Mouse (Mus musculus) hindbrain, postnatal 0 days (tissue): ENCODE results near the gene Rsph1. TPM values are rescaled to one million over a fixed set of nuclear protein-coding genes. Genes with fewer than 3 reads are reported as not detected.
A peak's percentile ranks its signal among the peaks of the same experiment; 100 is the strongest.

ENCODE experiments used
- ATAC-seq: fragments of 200-750 bp; cut with Nextera tagmentation; 2 replicates; pipeline ENCODE4 v1.8.0; 2017; ENCODE audit warnings: mild to moderate bottlenecking, moderate TSS enrichment, moderate library complexity
- DNase-seq: peaks from one replicate; pipeline ENCODE4 v3.0.0-alpha.2; 2015; ENCODE audit warnings: low spot score
- H3K27ac ChIP-seq: fragments of 300-500 bp; sonication (generic); 2 replicates; pipeline ENCODE4 v1.5.1; 2014; ENCODE audit warnings: mild to moderate bottlenecking
- H3K27me3 ChIP-seq: fragments of 300-500 bp; sonication (generic); 2 replicates; pipeline ENCODE4 v1.6.1; 2014; ENCODE audit warnings: low read length, mixed read lengths; ENCODE audit not compliant: insufficient read depth
- H3K36me3 ChIP-seq: fragments of 300-500 bp; sonication (generic); 2 replicates; pipeline ENCODE4 v1.6.1; 2014; ENCODE audit warnings: low read length, mixed read lengths; ENCODE audit not compliant: insufficient read depth
- H3K4me1 ChIP-seq: fragments of 300-500 bp; sonication (generic); 2 replicates; pipeline ENCODE4 v1.6.1; 2014; ENCODE audit warnings: antibody characterized with exemption, low read length, mixed read lengths; ENCODE audit not compliant: insufficient read depth
- H3K4me2 ChIP-seq: fragments of 300-500 bp; sonication (generic); 2 replicates; pipeline ENCODE4 v1.6.1; 2014; ENCODE audit warnings: low read depth, mild to moderate bottlenecking, low read length, moderate library complexity, mixed read lengths
- H3K4me3 ChIP-seq: fragments of 300-500 bp; sonication (generic); 2 replicates; pipeline ENCODE4 v1.5.1; 2014; ENCODE audit warnings: low read length
- H3K9ac ChIP-seq: fragments of 300-500 bp; sonication (generic); replicated peaks from 2 replicates; pipeline ENCODE4 v1.6.1; 2014; ENCODE audit warnings: mild to moderate bottlenecking, low read length, moderate library complexity, mixed read lengths
- H3K9me3 ChIP-seq: fragments of 300-500 bp; sonication (generic); 2 replicates; pipeline ENCODE4 v1.6.1; 2016; ENCODE audit warnings: low read length, mixed read lengths
- CTCF ChIP-seq: IDR thresholded peaks from 2 replicates; pipeline ENCODE4 v1.5.1; 2016; ENCODE audit warnings: antibody characterized with exemption, control low read depth, low read depth
- WGBS: fragments of 180-500 bp; shearing (Covaris S2); extraction: QIAGEN DNeasy Blood & Tissue Kit; methylation state at CpG from one replicate; pipeline ENCODE4 v1.1.7; 2014; 5-methylcytosine and 5-hydroxymethylcytosine counted together
- polyA plus RNA-seq: library from polyadenylated mRNA; unstranded; fragments of >200 nt; fragmentation: Nextera tagmentation; extraction: Ambion mirVana; gene quantifications from 2 replicates; pipeline ENCODE4 v1.2.1, GENCODE M21; 2015
- total RNA-seq: library from RNA; depleted of rRNA; stranded (reverse); fragments of >200 nt; gene quantifications from 2 replicates; pipeline ENCODE4 v1.2.3, GENCODE M21; 2014

Rsph1 gene
- total and polyA plus RNA-seq, 2 experiments from 2014 or later: 1.3 to 8.9 TPM

DNA sequence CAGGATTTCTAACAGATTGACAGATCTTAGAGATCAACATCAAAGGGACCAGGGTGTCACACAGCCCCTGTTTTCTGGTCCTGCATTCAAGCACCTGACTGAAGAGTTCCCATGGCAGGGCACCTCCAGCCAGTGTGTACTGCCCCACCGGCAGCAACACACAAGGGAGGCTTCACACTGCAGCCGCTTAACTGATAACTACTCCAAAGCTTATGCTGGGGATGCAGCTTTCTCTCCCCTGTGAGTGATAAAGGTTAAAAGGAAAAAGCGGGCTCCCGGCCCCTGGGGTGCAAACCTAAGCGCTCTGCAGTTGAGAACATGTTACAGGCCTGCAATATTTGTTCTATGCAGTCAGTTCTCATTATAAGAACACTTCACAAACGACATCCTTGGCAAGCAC lies 45.4 kb downstream of the Rsph1 start:
- no peak overlapping the region for H3K4me2 ChIP-seq
- H3K4me3 ChIP-seq: no peak overlapping the region
- no peak for TF ChIP-seq CTCF
- no peaks in the 10 kb centered on the region for H3K27me3 ChIP-seq
- no peak overlapping the region for H3K9ac ChIP-seq
- DNase-seq (no peak), ATAC-seq (no peak)
- H3K4me1 ChIP-seq: no peaks in the 10 kb centered on the region
- no peaks in the 10 kb centered on the region for H3K36me3 ChIP-seq
- no peak overlapping the region for H3K27ac ChIP-seq
- no peaks in the 10 kb centered on the region for H3K9me3 ChIP-seq
- WGBS: 33% methylated on average over 6 of the region's 6 CpGs

DNA sequence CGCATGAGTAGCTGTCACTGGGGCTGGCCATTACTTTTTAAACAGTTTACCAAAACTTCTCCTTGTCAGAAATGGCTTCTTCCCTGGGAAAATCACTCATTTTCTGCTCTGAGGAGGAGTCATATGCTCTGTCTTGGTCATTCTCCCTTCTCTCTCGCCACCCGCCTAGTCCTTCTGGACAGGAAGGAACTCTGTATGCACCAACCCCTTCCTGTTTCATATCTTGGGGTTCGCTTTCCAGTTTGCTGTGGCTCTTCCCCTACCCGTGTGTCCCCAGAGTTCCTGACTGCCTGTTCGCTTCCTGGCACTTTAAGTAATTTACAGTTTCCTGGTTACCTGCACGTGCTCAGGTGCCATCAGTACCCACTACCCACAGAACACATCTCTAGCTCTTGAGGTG lies 50.3 kb downstream of the Rsph1 start:
- DNase-seq (no peak), ATAC-seq (no peak)
- Histone ChIP-seq H3K27ac (no peak overlapping the region), H3K9me3 (no peaks in the 10 kb centered on the region), H3K36me3 (no peaks in the 10 kb centered on the region), H3K4me2 (no peak overlapping the region), H3K9ac (no peak overlapping the region), H3K27me3 (no peaks in the 10 kb centered on the region), H3K4me1 (no peaks in the 10 kb centered on the region), H3K4me3 (no peak overlapping the region)
- TF ChIP-seq CTCF: no peak
- WGBS: 87% methylated on average over 7 of the region's 7 CpGs

DNA sequence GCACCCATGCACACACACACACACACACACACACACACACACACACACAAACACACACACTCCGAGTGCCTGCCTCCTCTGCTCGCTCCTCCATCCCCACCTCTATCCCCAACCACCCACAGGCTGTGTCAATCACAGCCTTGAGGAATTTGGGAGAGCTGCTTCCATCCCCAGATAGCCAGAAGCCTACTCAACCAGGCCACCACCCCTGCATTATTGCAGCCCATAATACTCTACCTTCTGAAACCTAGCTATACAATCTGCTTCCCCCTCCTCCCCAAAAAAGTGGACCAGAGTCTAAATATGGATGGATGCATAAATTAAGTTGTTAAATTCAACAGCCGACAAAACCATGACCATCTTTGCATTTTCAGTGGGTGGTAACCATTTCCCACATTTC lies 50.8 kb downstream of the Rsph1 start:
- Histone ChIP-seq H3K36me3 (no peaks in the 10 kb centered on the region), H3K4me3 (no peak overlapping the region), H3K4me2 (no peak overlapping the region), H3K9me3 (no peaks in the 10 kb centered on the region), H3K4me1 (no peaks in the 10 kb centered on the region), H3K27me3 (no peaks in the 10 kb centered on the region), H3K27ac (no peak overlapping the region), H3K9ac (no peak overlapping the region)
- 72% methylated on average over 3 of the region's 3 CpGs for WGBS
- ATAC-seq: no peak
- no peak for DNase-seq
- no peak for TF ChIP-seq CTCF

DNA sequence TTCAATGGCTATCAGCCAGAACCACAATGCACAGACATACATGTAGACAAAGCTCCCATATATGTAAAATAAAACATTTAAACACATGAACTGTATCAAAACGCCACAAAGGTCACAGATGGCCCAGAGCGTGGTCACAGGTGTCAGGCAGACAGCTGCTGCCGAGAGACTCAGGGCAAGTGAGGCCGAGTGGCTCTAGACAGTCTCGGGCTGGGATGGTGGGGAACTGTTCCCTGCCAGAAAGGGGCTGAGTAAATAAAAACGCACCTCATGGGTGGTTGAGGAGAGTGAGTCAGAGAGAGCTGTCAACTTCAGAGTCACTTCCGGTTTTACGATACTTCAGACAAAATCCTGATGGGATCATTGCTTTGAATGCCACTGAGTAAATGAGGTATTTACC lies 52.6 kb downstream of the Rsph1 start:
- no peaks in the 10 kb centered on the region for H3K27me3 ChIP-seq
- H3K9ac ChIP-seq: no peak overlapping the region
- no peak overlapping the region for H3K4me2 ChIP-seq
- no peaks in the 10 kb centered on the region for H3K36me3 ChIP-seq
- TF ChIP-seq CTCF: no peak
- ATAC-seq (no peak), DNase-seq (no peak)
- H3K4me3 ChIP-seq: no peak overlapping the region
- WGBS: 85% methylated on average over 8 of the region's 8 CpGs
- H3K4me1 ChIP-seq: no peaks in the 10 kb centered on the region
- H3K9me3 ChIP-seq: no peaks in the 10 kb centered on the region
- no peak overlapping the region for H3K27ac ChIP-seq

DNA sequence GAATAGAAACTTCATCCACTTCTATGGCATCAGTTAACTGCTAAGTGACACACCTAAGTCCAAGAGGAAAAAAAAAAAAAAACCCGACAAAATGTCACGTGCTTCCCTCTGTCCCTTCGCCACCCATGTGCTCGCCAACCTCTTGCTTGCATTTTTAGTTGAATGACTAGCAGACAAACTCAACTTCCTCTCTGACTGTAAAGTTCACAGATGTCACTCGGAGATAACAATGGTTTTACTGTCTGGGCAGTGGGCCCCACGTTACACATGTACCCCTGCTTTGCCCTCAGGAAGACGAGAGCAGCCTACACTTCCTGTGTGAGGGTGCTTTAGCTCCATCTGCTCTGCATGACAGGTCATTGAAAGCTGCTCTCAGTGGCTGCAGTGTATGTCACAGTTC lies 53.3 kb downstream of the Rsph1 start:
- H3K9me3 ChIP-seq: no peaks in the 10 kb centered on the region
- no peak for TF ChIP-seq CTCF
- 72% methylated on average over 7 of the region's 7 CpGs for WGBS
- no peak overlapping the region for H3K9ac ChIP-seq
- H3K4me2 ChIP-seq: no peak overlapping the region
- no peak overlapping the region for H3K27ac ChIP-seq
- no peaks in the 10 kb centered on the region for H3K36me3 ChIP-seq
- no peaks in the 10 kb centered on the region for H3K4me1 ChIP-seq
- no peaks in the 10 kb centered on the region for H3K27me3 ChIP-seq
- DNase-seq (no peak), ATAC-seq (no peak)
- no peak overlapping the region for H3K4me3 ChIP-seq

DNA sequence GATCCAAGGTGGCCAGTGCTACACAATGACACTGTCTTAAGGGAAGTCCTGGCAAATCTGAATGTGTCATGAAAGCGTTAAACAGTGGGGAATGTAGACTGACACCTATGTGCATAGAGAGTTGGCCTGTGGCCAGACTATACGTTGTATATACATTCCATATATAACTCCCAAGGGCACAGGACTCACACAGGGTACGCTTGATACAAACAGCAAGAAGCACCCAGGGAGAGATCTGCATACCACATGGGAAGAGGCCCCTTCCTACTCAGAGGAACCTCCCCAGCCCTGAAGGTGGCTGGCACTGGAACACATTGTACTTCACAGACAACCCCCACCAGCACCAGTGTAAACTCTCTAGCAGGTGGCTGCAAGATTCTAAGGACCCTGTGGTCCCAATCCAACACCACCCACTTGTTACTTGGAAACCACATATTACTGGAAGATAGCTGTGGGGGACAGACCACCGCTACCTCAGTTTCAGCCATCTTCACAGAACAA lies 54.3 kb downstream of the Rsph1 start:
- ATAC-seq (no peak), DNase-seq (no peak)
- no peaks in the 10 kb centered on the region for H3K27me3 ChIP-seq
- H3K9ac ChIP-seq: no peak overlapping the region
- H3K27ac ChIP-seq: no peak overlapping the region
- no peaks in the 10 kb centered on the region for H3K36me3 ChIP-seq
- no peak overlapping the region for H3K4me3 ChIP-seq
- H3K4me1 ChIP-seq: no peaks in the 10 kb centered on the region
- no peak for TF ChIP-seq CTCF
- no peak overlapping the region for H3K4me2 ChIP-seq
- WGBS: 84% methylated on average over 4 of the region's 4 CpGs
- H3K9me3 ChIP-seq: no peaks in the 10 kb centered on the region

DNA sequence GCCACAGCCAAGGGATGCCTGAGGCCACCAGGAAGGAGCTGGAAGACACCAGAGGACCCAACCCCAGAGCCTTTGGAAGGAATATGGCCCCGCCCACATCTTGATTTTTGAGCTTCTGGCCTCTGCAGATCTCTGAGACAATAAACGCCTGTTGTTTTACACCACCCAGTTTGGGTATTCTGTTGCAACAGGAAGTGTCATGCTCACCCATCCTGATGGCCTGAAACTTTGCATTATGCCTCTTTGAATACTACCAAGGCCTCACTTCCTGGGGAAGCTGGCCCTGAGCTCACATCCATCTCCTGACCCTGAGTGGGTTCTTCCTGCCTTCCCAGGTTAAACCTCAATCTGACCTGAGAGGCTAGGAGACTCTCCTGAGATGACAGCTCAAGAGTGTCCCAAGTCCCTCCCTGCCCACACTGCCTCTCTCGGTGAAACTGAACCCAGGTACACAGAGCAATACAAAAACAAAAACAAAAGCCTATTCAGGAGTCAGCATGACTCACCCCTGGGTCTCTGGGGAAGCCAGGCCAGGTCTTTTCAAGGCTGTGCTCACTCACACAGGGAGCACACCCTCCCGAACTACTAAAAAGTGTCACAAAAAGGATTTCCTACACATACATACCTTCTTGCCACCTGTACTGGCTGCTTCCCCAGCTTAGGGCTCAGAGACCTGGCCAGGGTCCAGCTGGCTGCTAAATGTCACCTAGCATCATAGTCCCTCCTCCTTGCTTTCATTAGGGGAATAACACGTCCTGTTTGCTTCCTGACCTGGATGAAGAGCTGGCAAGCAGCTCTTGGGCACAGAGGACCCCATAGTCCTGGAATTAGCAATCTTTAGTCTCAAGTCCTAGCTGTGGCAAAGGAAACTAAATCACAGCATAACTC lies 60.9 kb downstream of the Rsph1 start:
- peak; percentile 8; the same call in 1 of the 2 replicates for TF ChIP-seq CTCF
- WGBS: 47% methylated on average over 5 of the region's 5 CpGs
- H3K9me3 ChIP-seq: no peaks in the 10 kb centered on the region
- H3K9ac ChIP-seq: no peak overlapping the region
- DNase-seq (peak; percentile 16), ATAC-seq (no peak)
- no peak overlapping the region for H3K27ac ChIP-seq
- H3K27me3 ChIP-seq: no peaks in the 10 kb centered on the region
- no peak overlapping the region for H3K4me3 ChIP-seq
- no peaks in the 10 kb centered on the region for H3K36me3 ChIP-seq
- H3K4me2 ChIP-seq: no peak overlapping the region
- no peaks in the 10 kb centered on the region for H3K4me1 ChIP-seq
